Mouse (Mus musculus) cerebellum, adult 8-10 months (tissue): ENCODE results near the gene Abcb9.

Experiments
- DNase-seq: peaks from one replicate; pipeline ENCODE4 v3.0.0; 2022

Abcb9 gene

DNA sequence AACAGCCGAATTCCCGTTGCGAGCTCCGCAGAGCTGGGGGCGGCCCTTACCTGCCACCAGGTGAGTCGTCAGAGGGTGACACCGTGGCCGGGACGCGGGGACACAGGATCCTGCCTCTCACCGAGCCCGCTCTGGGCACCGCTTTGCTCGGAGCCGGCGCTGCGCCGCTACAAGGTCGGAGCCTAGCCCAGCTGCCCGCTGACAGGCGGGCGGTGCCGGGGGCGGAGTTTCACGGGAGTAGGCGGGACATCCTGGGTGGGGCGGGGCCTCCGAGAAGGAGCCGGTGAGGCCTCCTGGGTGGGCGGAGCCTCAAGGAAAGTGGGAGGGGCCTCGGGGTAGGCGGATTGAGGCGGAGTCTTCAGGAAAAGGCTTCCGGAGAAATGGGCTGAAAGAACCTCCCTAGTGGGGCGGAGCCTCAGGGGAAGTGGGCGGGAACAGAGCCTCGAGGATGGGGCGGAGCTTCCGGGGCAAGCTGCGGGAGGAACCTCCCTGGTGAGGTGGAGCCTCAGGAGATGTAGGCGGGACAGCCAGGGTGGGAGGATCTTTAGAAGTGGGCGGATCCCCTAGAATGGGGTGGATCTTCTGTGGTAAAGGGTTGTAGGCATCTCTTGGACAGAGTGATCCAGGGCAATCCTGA lies at the start of gene Abcb9:
Gene Abcb9 (minus strand): TSS at position 203 of the 637 bp plus-strand sequence.
- peak; percentile 100 for DNase-seq

- no peak for DNase-seq
These were observed 42.5 kb upstream of the Abcb9 start for GRCm38 (mm10) chr5:124138066-124138465.

- no peak for DNase-seq
These were observed 38.7 kb upstream of the Abcb9 start for GRCm38 (mm10) chr5:124134261-124134660.

DNA sequence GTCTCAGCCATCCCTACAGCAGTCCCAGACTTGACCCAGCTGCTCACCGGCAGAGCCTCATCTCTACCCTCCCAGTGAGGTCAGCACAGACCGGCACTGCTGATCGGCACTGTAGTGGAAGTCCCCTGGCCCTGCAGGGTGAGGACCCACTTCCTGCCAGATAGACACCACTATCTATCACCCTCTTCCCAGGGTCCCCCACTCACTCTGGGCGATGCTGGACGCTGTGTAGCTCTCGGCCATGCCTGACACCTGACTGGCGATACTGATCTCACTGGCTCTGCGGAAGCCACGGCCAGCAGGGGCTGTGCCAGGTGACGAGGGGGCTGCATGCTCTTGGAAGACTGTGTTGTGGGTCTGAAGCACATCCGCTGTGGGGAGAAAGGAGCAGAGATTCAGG lies 29.5 kb upstream of the Abcb9 start:
- DNase-seq: no peak

DNA sequence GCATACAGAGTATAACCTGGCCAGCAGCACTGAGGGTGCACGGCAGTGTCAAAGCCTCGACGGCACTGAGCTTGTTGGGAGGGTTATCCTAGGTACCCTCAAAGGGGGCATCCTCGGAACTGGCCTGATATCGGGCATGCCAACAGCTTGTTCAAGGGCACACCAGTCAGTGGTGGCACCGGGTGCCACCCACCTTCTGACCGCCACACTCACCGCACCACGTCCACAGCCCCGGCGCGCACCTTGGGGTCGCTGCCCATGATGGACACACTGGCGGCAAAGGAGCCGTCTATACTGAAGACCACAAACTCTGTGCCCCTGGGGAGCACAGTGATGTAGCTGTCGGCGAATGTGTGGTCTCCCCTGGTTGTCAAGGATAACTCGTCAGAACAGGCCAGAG lies 26.8 kb upstream of the Abcb9 start:
- DNase-seq: no peak

- no peak for DNase-seq
These were observed 23.6 kb upstream of the Abcb9 start for GRCm38 (mm10) chr5:124119204-124119603.

GRCm38 (mm10) chr5:124115990-124116845 lies 20.6 kb upstream of the Abcb9 start, which contains the start of gene Arl6ip4:
TSS of gene Arl6ip4 (plus strand) at chr5:124116089.
- peak; percentile 78 for DNase-seq

- no peak for DNase-seq
These were observed 19.9 kb upstream of the Abcb9 start for GRCm38 (mm10) chr5:124115531-124115930.

DNA sequence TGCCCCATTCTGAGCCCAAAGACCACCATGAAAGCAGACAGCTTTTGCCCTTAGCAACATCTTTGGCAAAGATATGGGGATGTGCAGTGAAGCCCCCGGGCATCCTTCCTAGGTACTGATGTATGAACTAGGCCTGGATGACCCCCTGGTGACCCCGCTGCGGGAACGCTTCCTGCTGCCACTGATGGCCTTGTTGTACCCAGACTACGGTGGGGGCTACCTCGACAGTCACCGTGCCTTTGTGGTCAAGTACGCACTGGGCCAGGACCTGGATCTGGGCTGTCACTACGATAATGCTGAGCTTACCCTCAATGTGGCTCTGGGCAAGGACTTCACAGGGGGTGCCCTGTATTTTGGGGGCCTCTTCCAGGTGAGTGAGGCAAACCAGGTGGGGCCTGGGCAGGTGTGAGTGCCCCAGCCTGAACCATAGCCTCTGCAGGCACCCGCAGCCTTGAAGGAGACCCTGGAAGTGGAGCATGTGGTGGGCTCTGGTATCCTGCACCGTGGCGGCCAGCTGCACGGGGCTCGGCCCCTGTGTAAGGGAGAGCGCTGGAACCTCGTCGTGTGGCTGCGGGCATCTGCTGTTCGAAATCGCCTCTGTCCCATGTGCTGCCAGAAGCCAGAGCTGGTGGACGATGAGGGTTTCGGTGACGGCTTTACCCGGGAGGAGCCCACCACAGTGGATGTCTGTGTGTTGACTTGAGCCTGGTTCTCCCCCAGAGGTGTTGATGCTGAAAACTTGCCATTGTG lies 18.9 kb upstream of the Abcb9 start:
- DNase-seq: no peak

DNA sequence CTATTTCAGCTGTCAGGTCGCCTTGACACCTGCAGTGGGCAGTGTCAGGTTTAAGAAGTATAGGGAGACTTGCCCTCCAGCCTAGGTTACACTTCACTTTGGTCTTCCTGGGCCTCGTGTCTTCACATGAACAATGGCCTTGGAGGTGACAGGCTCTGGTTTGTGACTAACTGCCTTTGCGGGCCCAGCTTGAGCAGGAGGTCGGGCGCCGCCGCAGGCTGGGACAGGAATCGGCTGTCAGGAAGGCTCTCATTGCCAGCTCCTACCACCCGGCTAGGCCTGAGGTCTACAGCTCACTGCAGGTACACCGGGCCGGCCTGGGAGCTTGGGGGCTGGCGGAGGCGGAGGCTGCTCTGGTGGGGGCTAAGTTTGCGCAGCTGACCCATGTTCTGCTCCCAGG lies 17.4 kb upstream of the Abcb9 start:
- DNase-seq: peak; percentile 60

DNA sequence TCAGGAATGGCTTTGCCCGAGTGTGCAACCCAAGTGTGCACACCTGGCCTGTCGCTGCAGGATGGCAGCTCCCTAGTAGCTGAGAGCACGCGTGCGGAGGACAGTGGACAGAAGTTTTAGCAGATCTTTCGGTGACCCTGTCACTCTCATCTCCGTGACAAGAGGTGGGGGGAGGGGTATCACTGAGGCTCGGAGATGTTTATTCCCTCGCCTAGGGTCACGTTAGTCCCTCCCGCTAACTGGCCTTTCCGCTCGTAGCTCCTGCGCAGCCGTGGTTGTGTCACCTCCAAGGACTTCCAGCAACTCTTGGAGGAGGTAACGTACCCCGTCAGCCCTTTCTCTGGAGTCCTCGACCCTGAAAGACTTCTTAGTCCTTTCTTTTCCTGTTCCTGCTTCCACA lies 16.9 kb upstream of the Abcb9 start:
- no peak for DNase-seq

DNA sequence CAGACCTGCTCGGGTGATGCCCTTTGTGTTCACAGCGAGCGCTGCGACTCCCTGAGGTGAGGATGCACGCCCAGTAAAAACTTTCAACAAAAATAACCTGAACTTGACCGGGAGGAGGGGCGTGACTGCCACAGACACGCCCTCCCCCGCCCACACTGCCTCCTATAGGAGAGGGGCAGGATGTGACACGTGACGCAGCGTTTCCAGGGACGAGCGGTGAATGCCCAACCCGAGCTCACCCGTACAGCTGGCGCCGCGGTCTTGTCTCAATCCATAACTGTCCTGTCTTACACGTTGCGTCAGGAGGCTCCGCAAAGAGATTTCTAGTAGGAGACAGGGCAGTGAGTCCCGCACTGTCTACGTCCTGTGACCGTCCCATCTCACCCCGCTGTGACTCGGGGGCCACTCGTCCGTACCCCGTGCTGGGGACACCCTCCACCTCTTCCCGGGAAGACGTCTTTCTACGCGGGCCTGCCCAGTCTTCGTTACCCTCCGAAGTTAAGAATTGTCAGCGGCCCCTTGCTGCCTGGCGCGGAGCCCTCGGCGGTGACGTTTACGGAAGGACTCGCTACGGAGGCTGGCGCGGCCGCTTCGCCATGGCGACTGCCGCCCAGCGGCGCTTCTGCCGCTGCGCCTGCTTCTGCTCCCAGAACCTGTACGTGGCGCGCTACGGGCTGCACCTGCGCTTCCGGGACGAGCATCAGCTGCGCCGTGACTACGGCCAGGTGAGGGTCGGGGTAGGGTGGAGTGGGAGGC lies 16.3 kb upstream of the Abcb9 start, which contains the start of gene Ogfod2:
Gene Ogfod2 (plus strand): TSS at position 556 of the 756 bp plus-strand sequence.
- peak; percentile 95 for DNase-seq

DNA sequence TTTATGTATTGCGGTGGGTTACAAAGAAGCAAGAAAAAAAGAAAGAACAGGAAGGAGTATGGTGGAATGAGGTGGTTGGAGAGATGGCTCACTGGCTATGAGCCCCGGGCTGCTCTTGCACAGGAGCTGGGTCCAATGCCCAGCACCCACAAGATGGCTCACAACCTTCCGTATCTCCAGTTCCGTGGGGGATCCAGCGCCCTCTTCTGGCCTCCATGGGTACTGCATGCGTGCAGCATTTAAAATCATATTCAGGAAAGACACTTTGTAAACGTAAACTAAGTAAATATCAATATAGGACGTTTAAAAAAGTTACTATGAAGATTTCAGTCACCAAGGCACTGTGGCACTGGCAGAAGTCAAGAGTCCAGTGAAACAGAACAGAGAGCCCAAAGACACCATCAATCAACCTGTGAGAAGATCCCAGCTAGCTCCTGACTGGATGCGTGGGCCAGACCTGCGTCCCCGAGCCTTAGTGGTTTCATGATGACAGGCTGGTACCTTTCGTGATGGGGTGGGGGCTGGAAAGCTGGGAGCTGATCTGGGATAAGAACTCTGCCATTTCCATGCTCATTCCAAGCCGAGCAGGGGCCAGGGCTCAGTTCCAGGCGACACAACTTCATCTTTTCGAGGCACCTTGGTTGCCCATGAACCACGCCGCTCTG lies 15.6 kb upstream of the Abcb9 start:
- DNase-seq: peak; percentile 55

DNA sequence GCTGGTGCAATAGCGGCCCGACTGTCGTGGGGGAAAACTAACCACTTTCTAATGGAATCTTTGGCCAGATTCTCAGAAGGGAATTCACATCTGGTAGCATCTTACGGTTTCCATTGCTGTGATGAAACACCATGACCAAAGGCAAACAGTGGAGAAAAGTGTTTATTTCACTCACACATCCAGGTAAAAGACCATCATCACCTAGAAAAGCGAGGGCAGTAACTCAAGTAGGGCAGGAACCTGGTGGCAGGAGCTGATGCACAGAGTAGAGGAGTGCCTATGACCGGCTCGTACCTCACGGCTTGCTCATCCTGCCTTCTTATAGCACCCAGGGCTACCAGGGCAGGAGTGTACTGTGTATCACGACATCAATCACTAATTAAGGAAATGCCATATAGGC lies 8.0 kb upstream of the Abcb9 start:
- DNase-seq: no peak

- DNase-seq: no peak
These were observed 7.4 kb upstream of the Abcb9 start for GRCm38 (mm10) chr5:124103020-124103419.

DNA sequence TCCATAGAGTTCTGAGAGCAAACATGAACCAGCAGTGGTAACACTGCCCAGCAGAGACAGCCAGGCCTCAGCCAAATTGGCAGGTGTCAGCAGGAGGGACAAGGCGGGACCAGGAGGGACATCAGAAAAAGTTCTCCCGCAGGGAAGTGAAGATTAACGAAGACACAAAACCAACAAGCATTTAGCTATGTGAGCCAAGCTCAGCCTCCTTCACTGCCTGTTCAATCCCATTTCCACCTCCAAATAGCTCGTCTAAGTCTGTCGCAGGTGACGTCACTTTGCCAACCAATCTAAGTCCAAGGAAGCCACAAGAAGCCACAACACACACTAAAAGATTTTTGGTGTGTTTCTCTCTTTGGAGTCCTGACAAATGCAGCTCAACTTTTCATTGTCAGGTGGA lies 6.7 kb upstream of the Abcb9 start:
- DNase-seq: no peak

DNA sequence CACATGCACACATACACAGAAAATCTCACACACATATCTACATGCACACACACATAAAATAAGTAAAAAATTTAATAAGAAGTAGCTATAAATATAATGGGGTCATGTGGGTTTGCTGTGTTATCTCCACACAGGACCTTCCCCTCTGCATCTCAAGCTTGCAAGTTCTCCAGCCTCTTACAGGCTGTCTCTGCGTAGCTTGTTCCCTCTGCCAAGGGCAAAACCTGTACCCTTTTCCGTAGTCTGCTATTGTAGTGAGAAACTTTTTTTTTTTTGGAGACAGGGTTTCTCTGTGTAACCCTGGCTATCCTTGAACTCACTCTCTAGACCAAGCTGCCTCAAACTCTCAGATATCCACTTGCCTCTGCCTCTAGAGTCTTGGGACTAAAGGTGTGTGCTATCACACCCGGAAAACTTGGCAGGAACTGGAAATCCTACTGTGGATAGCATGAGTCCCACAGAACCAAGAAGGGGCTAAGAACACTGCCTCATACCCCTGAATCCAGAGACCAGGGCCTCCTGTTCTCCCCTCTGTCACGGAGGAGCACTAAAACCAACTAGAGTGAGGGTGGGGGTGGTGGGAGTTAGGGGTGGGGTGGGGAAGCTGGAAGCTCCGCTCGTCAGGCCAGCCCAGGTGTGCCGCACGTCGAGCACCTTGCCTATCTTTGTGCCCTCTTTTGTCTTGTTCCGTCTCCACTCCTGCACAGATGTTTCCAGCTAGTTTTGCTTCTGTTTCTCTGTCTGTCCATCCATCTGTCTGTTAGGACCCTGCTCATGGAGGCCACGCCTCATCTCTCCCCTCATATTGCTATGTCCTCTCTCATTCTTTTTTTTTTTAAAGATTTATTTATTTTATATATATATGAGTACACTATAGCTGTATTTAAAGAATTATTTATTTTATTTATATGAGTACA lies 4.8 kb upstream of the Abcb9 start:
- no peak for DNase-seq

DNA sequence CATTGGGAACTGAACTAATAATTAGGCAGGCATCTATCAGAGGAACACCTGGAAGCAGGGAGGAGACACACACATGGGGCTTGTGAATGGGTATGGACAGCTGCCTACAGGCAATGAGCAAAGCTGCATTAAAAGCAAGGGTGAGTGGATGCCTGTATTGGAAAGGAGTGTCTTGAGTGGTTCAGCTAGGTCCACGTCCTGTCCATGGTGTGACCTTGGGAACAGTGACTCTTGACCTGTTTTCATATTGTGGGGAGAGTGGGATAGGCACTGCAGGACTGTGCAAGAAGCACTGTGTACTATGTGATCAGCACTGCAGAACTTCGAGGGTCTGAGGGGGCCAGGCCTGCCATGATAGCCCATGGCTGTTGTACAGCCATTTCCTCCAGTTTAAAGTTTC lies 3.3 kb upstream of the Abcb9 start:
- DNase-seq: no peak

DNA sequence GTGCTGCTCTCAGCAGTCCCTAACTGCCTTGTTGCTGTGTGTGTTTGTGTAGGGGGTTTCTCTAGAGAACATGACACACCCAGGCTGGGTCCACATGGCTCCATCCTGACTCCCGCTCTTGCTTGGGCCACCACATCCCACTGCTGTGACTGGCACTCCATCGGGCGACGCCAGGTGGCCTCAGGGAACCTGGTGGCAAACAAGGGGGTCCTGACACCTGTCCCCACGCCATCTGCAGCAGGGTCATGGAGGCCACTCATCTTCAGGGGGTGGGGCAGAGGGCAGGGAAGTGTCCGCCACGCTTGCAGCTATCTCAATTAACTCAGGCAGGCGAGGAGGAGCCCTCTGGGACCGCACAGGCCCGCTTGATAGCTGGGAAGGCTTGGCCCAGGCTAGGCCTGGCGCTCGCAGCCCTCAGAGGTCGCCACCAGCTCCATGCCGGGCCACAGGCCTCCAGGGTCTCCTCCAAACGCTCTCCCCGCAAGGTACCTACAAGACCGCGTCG lies 469 bp downstream of the Abcb9 start:
- no peak for DNase-seq

DNA sequence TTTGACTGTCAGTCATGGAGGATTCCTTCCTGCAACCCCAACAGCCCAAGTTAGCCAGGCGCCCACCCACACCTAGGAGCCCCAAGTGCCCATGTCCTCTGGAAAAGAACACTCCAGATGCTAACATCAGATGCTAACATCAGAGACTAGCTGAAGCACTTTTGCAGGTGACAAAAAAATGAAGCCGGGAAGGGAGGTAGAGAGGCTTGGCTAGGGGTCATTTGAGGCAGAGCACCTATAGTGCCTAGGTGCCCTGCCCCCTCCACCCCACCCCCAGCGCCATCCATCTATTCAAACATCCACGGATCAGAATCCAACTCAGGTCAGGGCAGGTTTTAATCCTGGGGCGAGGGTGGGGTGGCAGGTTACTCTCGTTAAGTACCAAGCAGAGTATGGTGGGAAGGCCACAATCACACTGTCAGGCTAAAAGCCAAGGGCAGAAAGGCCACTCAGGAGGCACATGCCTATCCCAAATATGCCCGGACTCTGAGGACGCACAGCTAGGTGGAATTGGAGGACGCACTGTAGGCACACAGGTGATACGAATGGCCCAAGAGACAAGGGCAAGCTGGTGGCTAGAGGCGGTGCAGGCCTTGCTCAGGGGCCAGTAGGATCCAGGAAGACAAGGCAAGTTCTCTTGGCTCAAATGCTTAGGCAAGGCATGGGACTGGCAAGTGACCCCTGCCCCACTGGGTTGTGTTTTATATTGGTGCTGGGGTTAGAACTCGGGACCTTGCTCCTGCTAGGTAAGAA lies 1.6 kb downstream of the Abcb9 start:
- no peak for DNase-seq
